Mouse (Mus musculus) regulatory T cell (primary cell): ENCODE measurements around the gene Atcay.

Experiments
- in situ Hi-C: fragments of 300-600 bp; cut with MboI, MseI; formaldehyde crosslinking; loops from one replicate; pipeline ENCODE4 v1.15.1; 2025; ENCODE audit warnings: high pct_unique_total_duplicates

Gene Atcay

DNA sequence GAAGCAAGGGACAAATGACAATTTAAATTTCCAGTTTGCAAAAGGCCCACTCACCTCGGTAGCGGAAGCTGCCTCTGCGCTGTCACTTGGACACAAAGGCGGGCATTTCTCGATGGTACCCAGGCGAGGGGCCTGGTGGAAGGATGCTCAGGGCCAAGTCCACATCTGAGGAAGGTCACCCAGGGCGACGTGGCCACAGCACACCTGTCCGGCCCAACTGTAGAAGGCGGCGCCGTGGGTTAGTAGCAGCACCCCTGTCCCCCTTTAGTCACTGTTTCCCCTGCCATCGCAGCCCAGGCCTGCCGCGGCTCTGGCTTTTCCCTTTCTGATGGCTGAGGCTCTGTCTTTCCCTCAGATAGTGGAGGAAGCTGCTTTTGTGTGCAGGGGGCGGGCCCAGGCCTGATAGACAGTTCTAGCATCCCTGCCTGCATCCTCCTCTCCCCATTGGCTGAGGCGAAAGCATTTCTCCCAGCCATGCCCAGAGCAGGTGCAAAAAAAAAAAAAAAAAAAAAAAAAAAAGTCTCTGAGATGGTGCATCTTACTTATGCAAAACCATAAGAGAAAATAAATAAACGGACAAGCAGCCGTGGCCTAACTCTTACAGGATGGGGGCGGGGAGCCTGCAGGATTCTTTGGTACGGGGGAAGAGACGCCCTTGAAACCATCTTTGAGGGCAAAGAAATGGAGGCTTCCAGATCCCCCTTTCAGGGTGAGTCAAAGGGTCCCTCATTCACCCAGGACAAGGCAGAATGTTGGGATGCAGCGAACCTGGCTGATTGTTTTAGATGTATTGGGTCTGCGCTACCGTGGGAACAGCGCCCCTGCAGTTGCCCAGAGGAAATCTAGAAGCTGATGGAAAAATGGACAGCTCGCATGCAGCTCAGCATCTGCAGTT lies at the start of gene Atcay:
TSS of gene Atcay (minus strand) at position 396 of the 895 bp plus-strand sequence.
- in situ Hi-C loops: no loop called here

DNA sequence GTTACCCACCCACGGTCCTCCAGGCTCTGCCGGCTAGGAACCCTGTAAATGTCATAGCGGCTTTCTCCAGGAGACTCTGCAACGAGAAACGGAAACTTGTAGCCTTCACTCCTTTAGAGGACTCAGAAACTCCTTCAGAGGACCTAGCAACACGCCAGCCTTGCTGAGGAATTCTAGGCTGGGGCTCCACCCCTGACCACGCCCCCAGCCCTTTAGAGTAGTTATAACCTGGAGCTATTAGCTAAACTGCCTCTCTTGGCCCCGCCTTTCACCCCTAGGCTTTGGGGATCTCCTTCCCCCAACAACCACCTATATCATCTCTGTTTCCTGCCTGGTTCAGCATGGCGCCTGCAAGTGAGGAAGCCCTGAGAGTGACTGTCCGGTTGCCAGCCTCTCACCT lies 48.9 kb upstream of the Atcay start:
- in situ Hi-C loops: no loop called here

DNA sequence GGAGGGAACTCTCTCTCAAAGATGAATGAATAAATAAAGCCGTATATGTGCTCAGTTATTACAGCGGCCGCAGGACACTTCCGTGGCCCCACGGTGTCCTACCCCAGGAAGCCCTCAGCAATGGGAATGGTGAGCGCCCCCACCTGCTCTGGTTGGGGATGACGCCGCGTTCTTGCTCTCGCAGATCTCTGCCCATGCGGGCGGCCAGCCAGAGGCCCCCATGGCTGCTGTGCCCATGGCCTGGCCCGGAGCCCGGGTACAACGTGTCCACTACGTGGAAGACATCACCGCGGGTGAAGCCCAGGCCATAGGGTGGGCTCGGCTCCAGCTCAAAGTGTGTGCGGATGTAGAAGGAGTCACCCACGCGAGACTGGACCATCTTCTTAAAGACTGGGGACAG lies 47.0 kb upstream of the Atcay start:
- in situ Hi-C loops: no loop called here

DNA sequence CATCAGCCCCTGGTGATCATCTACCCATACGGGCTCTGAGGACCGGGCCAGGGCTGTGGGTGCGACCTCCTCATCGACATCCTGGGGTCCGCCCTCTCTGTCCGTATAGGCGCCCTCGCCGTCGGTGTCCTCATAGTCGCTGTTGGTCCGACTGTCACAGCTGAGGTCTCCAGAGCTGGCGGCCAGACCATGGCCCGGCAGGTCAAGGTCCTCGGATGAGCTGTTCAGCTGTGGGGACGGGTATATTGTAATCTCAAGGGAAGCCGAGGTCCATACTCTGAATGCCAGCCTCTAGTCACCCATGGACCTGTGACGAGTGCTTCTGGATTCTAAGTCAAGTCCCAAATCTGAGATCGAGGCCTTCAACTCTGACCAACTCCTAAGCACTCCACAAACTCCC lies 43.2 kb upstream of the Atcay start:
- in situ Hi-C loops: loop anchor here (5.0 kb wide), 1 partner anchor 67 kb away; no protein-coding TSS in a partner anchor

DNA sequence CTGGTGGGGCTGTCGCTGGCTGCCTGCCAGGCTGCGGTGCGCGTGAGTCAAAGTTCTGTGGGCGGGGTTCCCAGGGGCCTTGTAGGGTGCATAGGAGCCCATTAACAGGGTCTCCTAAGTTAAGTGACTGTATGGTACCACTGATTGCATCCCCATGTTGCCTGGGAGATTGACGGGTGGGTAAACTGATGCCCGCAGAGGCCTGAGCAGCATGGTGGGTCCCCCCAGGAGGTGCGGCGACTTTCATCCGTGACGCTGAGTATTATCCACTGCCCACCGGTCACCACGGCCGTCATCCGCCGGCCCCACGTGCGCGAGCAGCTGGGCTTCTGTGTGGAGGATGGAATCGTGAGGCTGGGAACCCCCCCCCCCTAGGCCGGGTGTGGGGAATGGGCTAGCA lies 41.7 kb upstream of the Atcay start:
- in situ Hi-C loops: loop anchor here (5.0 kb wide), 1 partner anchor 65 kb away; no protein-coding TSS in a partner anchor

DNA sequence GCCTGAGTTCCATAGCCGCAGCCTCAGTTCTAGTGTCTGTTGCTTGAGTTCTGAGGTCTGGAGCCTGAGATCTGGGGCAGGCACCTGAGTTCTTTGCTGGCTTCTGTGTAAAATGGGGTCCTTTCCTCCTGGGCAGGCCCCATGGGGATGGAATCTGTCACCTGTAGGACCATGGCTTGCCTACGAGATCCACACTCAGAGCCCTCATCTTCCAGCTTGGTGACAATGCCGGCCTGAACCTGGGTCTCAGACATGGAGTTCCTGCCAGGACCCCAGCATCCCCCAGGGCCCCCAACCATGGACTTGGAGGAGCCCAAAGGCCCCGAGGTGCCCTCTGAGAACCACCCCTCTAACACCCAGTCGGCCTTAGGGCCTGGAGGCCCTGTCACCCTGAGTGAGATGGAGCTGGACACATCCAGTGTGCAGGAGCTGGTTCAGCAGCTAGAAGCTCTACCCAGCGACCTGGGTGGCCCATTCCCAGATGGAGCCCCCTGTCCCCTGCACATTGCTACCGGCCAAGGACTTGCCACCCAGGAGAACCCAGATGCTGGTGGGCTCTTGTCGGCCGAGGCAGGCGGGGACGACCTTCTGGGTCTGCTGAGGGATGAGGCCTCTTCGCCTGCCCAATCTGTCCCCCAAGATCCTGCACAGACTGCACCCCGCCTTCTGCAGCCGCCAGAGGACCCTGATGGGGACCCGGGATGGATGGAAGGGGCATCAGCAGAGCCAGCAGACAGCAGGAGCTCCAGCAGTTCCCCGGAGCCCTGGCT lies 38.2 kb upstream of the Atcay start:
- in situ Hi-C loops: no loop called here

DNA sequence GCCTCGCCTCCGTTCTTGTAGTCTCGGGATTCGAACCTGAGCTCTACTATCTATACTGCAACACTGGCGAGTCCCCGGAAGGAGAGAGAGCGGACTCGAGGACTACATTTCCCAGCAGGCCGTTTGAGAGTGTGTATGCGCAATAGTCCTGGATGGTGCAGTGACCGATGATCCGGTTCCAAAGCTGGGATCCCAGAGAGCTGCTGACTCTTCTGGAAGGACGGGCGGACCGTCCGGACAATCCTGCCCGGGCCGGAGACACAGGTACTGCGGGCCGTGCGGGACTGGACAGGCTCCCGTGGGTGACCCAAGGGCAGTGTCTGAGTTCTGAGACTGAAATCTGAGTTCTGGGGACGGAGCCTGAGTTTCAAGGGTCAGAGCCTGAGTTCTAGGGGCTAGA lies 37.4 kb upstream of the Atcay start:
- in situ Hi-C loops: no loop called here

DNA sequence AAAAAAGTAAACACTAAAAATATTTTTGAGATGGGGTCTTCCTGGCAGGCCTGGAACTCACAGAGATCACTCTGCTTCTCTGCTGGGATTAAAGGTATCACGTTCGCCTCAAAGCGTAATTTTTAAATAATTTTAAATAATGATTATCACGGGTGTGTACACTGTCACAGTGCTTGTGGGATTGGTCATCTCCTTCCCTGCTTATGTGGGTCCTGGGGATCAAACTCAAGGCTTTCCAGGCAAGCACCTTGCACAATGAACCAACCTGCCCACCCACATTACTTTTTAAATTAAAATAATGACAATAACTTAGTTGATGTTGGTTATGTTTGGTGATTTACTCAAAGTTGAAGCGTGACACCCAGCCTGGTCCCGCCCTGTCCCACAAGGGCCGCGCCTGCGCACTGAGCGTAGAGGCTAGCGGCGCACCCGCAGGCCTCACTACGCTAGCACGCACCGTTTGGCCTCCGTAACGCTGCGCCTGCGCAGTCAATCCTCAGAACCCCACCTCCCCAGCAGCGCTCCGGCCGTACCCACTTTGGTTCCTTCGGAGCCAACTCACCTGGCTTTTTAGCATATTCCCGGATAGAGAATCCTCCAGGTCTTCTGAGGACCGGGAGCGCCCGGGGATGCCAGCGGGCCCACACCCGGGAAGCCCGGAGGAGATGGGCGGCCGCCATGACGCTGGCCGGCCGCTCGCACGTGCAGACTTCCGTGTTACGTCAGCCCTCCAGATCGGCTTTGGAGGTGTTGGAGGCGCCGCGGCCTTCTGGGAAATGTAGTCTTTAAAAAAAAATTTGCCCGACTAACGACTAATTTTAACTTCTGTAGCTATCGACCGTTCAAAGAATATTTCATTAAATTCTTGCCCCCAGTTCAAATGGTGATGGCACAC lies 35.8 kb upstream of the Atcay start, which contains the start of the genes Mrpl54 and Apba3:
TSS of gene Mrpl54 (minus strand) at position 724 of the 895 bp plus-strand sequence.
TSS of gene Apba3 (plus strand) at position 750 of the 895 bp plus-strand sequence.
- in situ Hi-C loops: no loop called here

DNA sequence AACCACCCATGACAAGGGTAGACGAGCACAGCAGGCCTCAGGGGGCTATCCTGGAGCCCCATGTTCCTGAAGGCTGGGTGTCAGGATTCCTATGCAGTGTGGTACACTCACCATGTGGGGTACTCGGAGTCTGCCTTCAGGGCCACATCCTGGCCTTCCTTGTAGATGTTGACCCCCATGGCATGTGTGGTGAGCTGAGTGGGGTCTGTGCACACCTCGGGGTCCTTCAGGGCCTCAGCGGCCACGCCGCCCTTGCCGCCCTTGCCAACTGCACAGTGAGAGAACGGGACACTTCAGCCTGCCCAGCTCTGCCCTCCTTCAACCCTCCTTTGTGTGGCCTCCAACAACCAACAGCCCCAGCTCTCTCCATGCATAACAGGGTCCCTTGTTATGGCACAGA lies 34.9 kb upstream of the Atcay start:
- in situ Hi-C loops: no loop called here

DNA sequence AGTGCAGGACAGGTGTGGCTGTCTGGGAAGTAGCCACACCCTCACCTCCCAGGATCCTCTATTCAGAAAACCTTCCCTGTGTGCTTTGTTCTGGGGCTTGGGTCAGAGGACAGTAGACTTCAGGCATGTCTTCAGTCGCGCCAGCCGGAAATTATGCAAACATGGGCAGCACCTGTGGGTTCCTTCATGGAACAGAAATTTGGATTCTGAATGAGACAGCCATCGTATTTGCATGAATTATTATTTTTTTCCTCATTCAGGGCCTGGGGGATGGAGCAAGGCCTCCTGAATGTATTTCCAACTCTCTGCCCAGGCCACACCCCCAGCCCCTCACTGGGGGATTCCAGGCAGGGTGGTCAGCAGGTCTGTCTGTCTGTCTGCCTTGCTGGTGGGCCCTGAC lies 30.4 kb upstream of the Atcay start:
- in situ Hi-C loops: no loop called here

DNA sequence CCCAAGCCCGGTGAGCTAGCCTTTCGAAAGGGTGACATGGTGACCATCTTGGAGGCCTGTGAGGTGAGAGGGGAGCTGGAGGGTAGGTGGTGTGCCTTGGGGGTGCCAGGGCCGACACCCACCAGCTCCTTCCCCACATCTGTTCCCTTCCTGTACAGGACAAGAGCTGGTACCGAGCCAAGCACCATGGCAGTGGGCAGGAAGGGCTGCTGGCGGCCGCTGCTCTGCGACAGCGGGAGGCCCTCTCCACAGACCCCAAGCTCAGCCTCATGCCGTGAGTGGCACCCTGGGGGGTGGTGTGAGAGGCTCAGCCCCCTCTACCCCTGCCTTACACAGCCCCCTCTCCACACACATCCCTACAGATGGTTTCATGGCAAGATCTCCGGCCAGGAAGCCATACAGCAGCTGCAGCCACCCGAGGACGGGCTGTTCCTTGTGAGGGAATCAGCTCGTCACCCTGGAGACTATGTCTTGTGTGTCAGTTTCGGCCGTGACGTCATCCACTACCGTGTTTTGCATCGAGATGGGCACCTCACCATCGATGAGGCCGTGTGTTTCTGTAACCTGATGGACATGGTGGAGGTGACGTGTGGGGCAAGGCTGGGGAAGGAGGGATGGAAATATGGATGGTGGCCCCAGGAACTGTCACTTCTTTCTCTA lies 28.7 kb upstream of the Atcay start:
- in situ Hi-C loops: no loop called here

DNA sequence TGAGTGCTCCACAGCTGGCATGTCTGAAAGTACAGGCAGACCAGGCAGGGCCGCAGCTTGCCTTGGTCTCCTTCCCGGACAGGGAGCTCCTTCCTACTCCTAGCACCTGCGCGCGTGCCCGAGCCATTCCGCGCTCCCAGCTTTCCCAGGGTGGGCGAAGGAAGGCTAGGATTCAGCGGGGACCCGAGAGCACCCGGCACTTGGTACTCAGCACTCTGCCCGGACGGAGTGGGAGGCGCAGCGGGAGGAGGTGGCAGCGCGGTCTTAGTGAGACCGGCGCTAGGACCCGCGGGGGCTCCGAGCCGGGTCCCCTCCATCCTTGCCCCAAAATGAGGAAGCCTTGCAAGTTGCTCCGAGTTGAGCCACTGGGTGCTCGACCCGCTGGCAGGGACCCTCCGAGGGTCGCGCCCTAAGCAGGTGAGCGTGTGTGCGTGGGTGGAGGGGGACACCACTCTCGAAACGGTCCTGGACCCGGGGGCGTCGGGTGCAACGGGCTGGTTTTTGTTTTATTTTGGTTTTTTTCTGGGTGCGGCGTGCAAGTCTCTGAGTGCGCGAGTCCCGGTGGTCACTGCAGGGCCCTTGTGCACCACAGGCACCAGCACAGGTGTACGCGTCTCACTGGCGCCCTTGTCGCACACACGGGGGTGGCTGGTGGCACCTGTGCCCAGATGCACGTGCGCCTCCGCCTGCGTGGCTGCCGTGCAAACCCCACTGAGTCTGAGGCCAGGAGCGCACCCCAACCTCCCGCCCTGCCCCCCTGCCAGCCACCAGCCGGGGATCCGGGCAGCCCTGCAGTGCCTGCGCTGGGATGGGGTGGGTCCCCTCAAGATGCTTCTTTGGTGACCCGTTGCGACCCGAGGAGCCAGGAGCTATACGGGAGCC lies 26.8 kb upstream of the Atcay start:
- in situ Hi-C loops: no loop called here

DNA sequence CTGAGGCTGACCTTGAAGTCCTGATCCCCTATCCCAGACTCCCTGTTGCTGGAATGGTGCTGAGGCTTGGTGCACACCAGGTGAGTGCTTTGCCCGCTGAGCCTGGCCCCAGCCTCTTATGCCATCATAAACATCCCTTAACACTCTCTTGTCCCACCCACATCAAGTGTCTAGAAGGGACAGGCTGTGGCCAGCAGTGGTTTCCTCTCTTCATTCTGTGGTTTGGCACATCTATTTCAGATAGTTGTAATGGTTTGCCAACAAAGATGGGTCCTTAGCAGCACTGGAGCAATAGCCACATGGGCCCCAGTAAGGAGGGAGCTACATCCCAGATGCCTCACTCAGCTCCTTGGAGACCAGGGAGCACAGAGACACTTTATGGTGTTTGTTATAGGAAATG lies 24.3 kb upstream of the Atcay start:
- in situ Hi-C loops: no loop called here

DNA sequence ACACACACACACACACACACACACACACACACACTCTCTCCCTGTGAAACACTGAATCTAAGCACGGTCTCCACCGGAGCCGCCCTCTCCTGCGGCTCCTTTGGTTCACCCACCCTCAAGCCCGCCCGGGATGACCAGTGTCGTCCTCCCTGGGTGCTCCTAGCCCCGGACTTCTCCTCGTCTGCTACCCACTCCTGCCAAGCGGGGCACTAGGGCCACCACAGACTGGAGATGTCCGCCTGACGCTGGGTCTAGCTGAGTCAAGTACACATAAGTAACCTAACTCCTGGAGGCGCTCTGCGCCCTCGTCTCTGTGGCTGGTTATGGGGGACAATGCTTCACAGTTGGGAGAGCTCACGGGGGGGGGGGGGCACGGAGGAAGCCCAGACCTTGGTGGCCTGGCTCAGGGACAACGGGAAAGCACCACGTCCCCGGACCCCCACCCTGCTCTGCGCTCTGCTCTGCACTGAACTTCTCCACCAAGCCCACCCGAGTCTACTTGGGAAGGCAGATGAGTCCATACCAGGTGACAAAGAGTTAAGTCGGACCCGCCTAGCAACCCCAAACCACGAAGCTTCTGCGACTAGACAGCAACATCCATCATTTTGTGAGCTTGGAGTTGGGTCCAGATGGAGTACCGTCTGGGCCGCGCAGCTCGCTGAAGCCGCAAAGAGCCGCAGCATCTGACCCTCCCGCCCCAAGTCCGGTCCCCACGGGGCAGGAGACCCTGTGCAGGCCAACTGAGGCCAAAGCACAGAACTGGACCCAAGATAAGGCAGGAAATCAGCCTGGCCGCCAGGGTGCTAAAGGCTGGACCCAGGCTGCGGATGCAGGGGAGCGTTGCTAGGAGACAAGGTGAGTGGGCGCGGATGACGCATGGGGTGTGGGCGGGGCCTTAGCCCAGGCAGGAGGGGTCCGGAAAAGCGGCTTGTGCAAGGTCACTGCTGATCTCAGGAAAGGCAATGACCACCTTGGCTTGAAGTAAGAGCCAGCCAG lies 22.1 kb upstream of the Atcay start, which contains the start of gene Matk:
TSS of gene Matk (plus strand) at position 512 of the 996 bp plus-strand sequence.
- in situ Hi-C loops: no loop called here

DNA sequence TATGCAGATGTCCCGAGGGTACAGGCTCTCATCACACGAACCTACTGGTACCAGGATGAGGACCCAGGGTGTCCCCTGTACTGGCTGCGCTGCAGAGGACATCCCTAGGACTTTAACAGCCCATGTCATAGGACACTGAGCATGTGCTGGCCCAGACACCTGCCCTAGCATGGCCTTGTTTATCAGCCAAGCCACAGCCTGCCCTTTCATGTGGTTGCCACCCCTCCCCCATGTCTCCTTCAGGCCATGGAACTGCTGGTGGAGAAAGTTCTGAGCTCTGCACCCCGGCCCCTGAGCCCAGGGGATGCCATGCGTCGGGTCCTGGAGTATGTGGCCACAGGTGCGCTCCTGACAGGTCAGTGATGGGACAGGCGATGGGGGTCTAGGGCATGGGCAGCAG lies 18.8 kb upstream of the Atcay start:
- in situ Hi-C loops: no loop called here

DNA sequence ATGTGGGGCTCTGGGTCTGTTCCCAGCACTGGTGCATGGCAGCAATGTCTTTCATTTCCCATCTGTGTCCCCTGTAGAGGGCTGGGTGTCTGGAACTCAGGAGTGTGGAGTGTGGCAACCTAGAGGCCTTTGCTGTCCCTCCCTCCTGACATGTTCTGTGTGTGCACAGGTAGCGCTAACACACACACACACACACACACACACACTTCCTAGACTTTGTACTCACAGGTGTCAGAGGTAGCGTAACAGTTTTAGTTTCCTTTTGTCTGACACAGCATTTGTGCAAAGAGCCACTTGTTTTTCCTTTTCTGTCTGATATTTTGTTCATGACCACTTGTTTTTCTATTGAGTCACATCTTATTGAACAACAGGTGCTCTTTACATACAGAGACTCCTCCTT lies 17.2 kb upstream of the Atcay start:
- in situ Hi-C loops: no loop called here

DNA sequence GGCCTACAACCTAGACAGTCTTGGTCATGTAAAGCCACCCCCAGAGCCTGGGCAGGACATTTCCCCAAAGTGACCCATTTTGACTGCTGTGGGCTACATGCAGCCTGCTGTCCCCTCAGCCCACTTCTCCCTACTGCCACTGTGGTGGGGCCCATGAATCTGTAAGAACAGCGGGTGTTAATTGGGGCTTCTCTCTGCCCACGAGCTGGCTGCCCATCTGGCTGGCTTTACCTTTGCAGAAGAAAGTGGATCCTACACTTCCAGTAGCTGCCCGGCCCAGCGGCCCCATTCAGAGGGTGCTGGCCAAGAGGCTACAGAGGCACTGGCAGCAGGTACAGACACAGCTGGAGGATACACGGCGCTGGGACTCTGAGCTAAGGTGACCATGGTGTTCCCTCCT lies 14.5 kb upstream of the Atcay start:
- in situ Hi-C loops: no loop called here

DNA sequence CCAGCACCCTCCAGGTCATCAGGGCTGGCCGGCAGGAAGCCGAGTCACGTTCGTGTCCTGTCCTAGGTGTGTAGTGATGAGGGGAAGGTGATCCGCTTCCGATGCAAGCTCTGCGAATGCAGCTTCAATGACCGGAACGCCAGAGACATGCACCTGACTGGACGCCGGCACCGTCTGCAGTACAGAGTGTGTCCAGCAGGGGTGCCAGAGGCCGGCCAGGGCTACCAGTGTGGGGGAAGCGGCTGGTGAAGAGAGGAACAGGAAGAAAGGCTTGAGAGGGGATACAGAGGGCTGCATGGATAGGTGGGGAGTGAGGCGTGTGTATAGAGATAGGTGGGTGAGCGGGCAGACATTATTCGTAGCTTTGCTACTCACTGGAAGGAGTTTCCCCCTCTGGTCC lies 14.0 kb upstream of the Atcay start:
- in situ Hi-C loops: no loop called here

DNA sequence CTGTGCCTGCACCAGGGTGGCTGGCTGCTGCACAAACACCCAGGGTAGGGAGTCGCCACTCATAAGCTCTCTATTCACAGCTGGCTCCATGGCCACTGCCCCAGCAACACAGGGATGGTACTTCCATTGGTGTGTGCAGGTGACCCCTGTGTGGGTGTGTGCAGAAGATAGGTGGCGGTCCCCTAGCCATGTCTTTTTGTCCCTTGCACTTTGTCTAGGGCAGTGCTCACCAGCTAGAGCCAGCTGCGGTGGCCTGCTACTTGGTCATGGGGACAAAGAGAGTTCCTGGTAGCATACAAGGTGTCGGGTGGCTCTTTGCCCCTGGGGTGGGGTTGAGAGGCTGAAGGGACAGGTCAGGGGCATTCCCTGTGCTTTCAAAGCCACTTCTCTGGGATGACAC lies 13.5 kb upstream of the Atcay start:
- in situ Hi-C loops: no loop called here
